Mouse (Mus musculus) ES-E14 (cell line): ENCODE measurements at regions not wholly inside any gene's neighbourhood (a gene's known extent, or its start where the extent isn't known, plus 50 kb on each side); places are given as distances from the start of the nearest gene placed in this dataset.

Source experiments
- DNase-seq: peaks from one replicate; pipeline ENCODE4 v3.0.0-alpha.2; 2013; ENCODE audit warnings: low read depth, low spot score
- H3K27ac ChIP-seq: 2 replicates; pipeline ENCODE4 v1.5.1; 2012; ENCODE audit warnings: low read depth, mild to moderate bottlenecking, low read length, moderate library complexity, mixed read lengths; ENCODE audit not compliant: poor library complexity, insufficient read depth, severe bottlenecking
- H3K36me3 ChIP-seq: 2 replicates; pipeline ENCODE4 v1.6.1; 2012; ENCODE audit warnings: mild to moderate bottlenecking, low read length, moderate library complexity, mixed read lengths; ENCODE audit not compliant: control insufficient read depth, poor library complexity, insufficient read depth, severe bottlenecking
- H3K4me1 ChIP-seq, 2 experiments: fragments of 150-350 bp in 1 of 2; sonication (generic) in 1 of 2; 2 replicates each; pipeline ENCODE4 v1.6.1; 2012; ENCODE audit warnings: low read length in 2 of 2, mild to moderate bottlenecking in 1 of 2, mixed read lengths in 1 of 2; ENCODE audit not compliant: control insufficient read depth in 2 of 2, insufficient read depth in 2 of 2, poor library complexity in 1 of 2
- H3K4me3 ChIP-seq, 2 experiments: fragments of 150-350 bp in 1 of 2; sonication (generic) in 1 of 2; 2 replicates each; pipeline ENCODE4 v1.5.1; 2012; ENCODE audit warnings: low read length in 2 of 2, low read depth in 1 of 2, mild to moderate bottlenecking in 1 of 2, mixed read lengths in 1 of 2; ENCODE audit not compliant: insufficient read depth in 1 of 2, poor library complexity in 1 of 2, severe bottlenecking in 1 of 2
- H3K9ac ChIP-seq: 2 replicates; pipeline ENCODE4 v1.6.1; 2012; ENCODE audit warnings: low read depth, mild to moderate bottlenecking, low read length, mixed read lengths; ENCODE audit not compliant: poor library complexity, insufficient read depth, severe bottlenecking
- H3K9me3 ChIP-seq: fragments of 150-350 bp; sonication (generic); 2 replicates; pipeline ENCODE4 v1.6.1; 2012; ENCODE audit warnings: low read depth, mild to moderate bottlenecking, low read length; ENCODE audit not compliant: control insufficient read depth, insufficient read depth
- CHD2 ChIP-seq: IDR thresholded peaks from 2 replicates; pipeline ENCODE4 v1.6.1; 2014; ENCODE audit warnings: mild to moderate bottlenecking, low read depth, low read length, inconsistent platforms
- HCFC1 ChIP-seq: IDR thresholded peaks from 2 replicates; pipeline ENCODE4 v1.6.1; 2012; ENCODE audit warnings: low read length, inconsistent platforms, borderline replicate concordance; ENCODE audit not compliant: insufficient read depth
- MAFK ChIP-seq: IDR thresholded peaks from 2 replicates; pipeline ENCODE4 v1.6.1; 2014; ENCODE audit warnings: mild to moderate bottlenecking, low read depth, low read length, inconsistent platforms; ENCODE audit not compliant: insufficient read depth
- ZC3H11A ChIP-seq: IDR thresholded peaks from 2 replicates; pipeline ENCODE4 v1.6.1; 2012; ENCODE audit warnings: low read depth, mild to moderate bottlenecking, inconsistent platforms, low read length, borderline replicate concordance
- ZNF384 ChIP-seq: IDR thresholded peaks from 2 replicates; pipeline ENCODE4 v1.6.1; 2012; ENCODE audit warnings: low read depth, low read length, inconsistent platforms
- in situ Hi-C, 2 experiments: fragments of 600-800 bp; cut with MboI; formaldehyde crosslinking; loops; one replicate each; pipeline ENCODE4 v1.15.1; 2025; ENCODE audit warnings: low sequenced_read_pairs in 2 of 2, inconsistent platforms in 1 of 2; ENCODE audit not compliant: unreplicated experiment in 2 of 2

DNA sequence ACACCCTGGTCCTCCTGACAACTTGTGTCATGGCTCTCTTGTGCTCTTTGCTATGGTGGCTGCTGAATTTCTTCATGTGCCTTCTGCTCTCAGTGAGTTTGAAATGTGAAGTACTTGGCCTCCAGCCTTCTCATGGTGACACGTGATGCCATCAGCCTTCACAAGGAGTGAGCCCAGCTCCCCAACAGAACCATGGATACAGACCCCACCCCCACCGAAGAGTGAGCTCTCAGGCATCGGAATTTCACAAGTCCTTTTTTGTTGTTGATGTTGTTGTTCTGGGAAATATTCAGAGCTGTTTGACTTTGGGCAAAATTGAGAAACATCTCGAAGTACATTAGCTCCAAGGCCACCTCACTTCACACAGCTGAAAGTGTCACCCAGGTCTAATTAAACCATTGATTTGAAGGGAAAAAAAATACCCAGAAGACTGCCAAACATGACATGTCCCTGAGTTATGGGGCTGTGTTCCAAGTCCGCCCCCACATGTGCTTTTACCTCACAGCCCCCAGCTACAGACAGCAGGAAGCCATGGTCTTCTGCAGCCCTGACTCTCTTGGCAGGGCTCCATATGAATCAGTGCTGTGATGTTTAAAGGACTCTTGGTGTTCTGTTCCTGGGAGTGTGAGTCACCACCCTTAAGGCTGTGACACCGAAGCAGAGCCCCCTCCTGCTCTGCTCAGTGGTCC, 205.2 kb upstream of the A230072I06Rik start:
- DNase-seq: no peak
- no peak overlapping the region for H3K27ac ChIP-seq
- H3K9ac ChIP-seq: no peak overlapping the region
- in situ Hi-C loops: no loop called here
- no peaks in the 10 kb centered on the region for H3K36me3 ChIP-seq
- no peak overlapping the region for H3K4me3 ChIP-seq
- no peaks in the 10 kb centered on the region for H3K4me1 ChIP-seq
- no peaks in the 10 kb centered on the region for H3K9me3 ChIP-seq
- TF ChIP-seq CHD2: no peak

DNA sequence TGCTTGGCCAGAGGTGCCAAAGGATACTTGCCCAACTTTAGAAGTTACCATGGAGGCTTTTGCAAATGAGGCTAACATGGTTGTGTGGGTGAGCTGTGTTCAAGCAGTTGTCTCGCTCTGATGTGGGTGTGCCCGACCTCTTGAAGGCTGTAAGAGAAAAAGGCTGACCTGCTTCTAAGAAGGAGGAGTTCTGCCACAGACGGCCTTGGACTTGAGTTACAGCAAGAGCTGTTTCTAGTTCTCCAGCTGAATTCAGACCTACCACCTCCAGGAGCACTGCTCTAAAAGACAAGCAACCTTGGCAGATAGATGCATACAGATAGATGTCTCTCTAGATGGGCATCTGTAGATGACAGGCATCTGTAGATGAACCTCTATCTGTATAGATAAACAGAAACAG, 202.7 kb upstream of the A230072I06Rik start:
- Histone ChIP-seq H3K9me3 (no peaks in the 10 kb centered on the region), H3K4me1 (no peaks in the 10 kb centered on the region), H3K9ac (no peak overlapping the region), H3K36me3 (no peaks in the 10 kb centered on the region), H3K4me3 (no peak overlapping the region), H3K27ac (no peak overlapping the region)
- no peak for TF ChIP-seq HCFC1
- TF ChIP-seq ZC3H11A: no peak
- no peak for TF ChIP-seq ZNF384
- TF ChIP-seq CHD2: no peak
- no peak for TF ChIP-seq MAFK
- in situ Hi-C loops: no loop called here
- no peak for DNase-seq

DNA sequence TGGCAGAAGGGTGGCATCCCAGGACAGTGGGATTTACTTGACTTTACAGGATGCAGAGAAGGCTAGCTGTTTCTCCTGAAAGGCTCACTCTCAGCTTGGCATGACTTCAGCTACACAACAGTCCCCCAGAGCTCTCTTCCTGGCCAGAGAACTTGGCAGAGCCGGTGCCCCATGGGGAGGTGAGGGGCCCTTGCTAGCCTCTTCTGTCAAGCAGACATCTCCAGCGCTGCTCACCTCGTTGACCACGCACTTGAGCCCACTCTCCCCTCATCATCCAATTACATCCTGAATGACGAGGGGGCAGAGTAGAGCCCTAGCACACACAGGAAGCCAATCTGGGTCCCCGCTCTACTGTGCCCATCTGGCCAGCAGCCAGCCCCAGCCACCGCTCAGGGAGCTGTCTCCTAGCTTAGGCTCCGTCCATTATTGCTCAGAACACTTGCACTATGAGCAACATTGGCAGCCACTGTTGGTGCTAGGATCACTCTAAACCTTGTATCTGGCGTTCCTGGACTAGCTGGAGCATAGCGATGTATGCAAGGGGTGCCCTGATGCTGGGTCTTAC, 201.7 kb upstream of the A230072I06Rik start:
- no peak overlapping the region for H3K27ac ChIP-seq
- no peaks in the 10 kb centered on the region for H3K36me3 ChIP-seq

DNA sequence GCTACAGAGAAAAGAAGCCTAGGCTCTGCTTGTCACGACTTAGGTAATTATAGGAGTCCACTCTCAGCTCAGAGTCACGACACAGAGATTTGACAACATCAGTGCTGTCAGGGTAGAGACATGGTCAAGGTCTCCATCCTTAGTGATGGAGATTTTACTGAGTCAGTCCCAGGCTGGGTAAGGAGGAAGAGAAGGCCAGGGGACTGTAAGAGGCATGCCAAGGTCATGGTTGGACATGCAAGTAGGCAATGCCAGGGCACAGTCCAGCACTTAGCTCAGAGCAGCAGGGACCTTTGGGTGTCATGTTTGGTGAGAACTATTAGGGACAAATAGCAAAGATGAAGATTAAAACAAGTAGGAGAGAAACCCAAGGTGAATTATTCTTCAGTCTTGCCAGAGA, 200.7 kb upstream of the A230072I06Rik start:
- in situ Hi-C loops: no loop called here
- H3K36me3 ChIP-seq: no peaks in the 10 kb centered on the region
- DNase-seq: no peak
- no peaks in the 10 kb centered on the region for H3K9me3 ChIP-seq
- no peak overlapping the region for H3K4me3 ChIP-seq
- no peak for TF ChIP-seq ZNF384
- no peak for TF ChIP-seq HCFC1
- TF ChIP-seq MAFK: no peak
- no peak for TF ChIP-seq CHD2
- no peak for TF ChIP-seq ZC3H11A
- H3K4me1 ChIP-seq: no peaks in the 10 kb centered on the region
- H3K9ac ChIP-seq: no peak overlapping the region
- no peak overlapping the region for H3K27ac ChIP-seq

More for the DNA sequence above, 201.7 kb upstream of the A230072I06Rik start:
- Histone ChIP-seq H3K9ac (no peak overlapping the region), H3K4me1 (no peaks in the 10 kb centered on the region), H3K4me3 (no peak overlapping the region), H3K9me3 (no peaks in the 10 kb centered on the region)
- no peak for DNase-seq
- no peak for TF ChIP-seq HCFC1
- TF ChIP-seq CHD2: no peak
- TF ChIP-seq ZC3H11A: no peak
- TF ChIP-seq ZNF384: no peak
- no peak for TF ChIP-seq MAFK
- in situ Hi-C loops: no loop called here
